Mouse (Mus musculus): ENCODE data around the gene AY074887. TPM values are rescaled to one million over a fixed set of nuclear protein-coding genes. Genes with fewer than 3 reads are reported as not detected.
A peak's percentile ranks its signal among the peaks of the same experiment; 100 is the strongest.

The AY074887 gene
- total RNA-seq (2014; rRNA removed) (not detected in 2 replicates), polyA plus RNA-seq (2015; fragmentation: Nextera tagmentation; extraction: Ambion mirVana) (0.73 and 0.98 TPM in 2 replicates)

- Histone ChIP-seq H3K4me1 (ENCODE audit: insufficient read depth, low read length) (peaks cover 8% of the 10 kb centered on the region; the same call in 1 of the 2 replicates), H3K27ac (peak within 1 kb of the TSS; percentile 97), H3K4me3 (ENCODE audit: low read length) (peak within 1 kb of the TSS; percentile 89), H3K36me3 (ENCODE audit: insufficient read depth, low read length) (peaks cover 12% of the 10 kb centered on the region), H3K27me3 (ENCODE audit: insufficient read depth, low read length) (no peaks in the 10 kb centered on the region), H3K9ac (replicated peaks; ENCODE audit: low read length) (peak within 1 kb of the TSS; percentile 87), H3K4me2 (ENCODE audit: low read depth, low read length) (peak within 1 kb of the TSS; percentile 57), H3K9me3 (ENCODE audit: low read length) (no peaks in the 10 kb centered on the region)
- 0 out of 2 replicates have a peak, but pooled peaks have one; percentile 5 for TF ChIP-seq CTCF (IDR thresholded peaks at IDR 0.05; ENCODE audit: low read depth)
- ATAC-seq = peak; percentile 100
- DNase-seq (ENCODE audit: low spot score) = peak; percentile 96
- WGBS = under 1% methylated on average over 62 of the region's 65 CpGs
Observed at GRCm38 (mm10) chr9:54950575-54951321, at the start of gene AY074887, which contains the start of gene Psma4. AY074887 (minus strand) TSS chr9:54950998. Psma4 (plus strand) TSS chr9:54950790.

DNA sequence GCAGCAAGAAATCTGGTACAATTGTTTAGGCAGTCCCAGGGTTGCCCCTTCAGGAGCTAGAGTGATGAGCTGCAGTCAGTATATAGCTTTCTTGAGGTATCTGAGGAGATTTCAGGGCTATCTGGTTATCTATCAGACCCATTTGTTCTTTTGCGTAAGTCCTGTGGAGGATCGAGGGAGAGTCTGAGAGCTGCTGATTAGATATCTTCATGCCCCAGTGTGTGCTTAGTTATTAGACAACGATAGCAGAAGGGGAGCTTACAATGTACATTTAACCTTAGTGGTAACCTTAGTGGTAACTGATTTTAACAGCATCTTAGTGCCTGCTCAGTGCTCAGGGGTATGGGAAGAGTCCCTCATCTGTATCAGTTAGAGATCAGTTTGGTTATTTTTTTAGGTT is 44.8 kb upstream of the AY074887 start:
- Histone ChIP-seq H3K36me3 (ENCODE audit: insufficient read depth, low read length) (no peaks in the 10 kb centered on the region), H3K9me3 (ENCODE audit: low read length) (no peaks in the 10 kb centered on the region), H3K4me2 (ENCODE audit: low read depth, low read length) (no peak overlapping the region), H3K27ac (no peak overlapping the region), H3K4me1 (ENCODE audit: insufficient read depth, low read length) (no peaks in the 10 kb centered on the region), H3K9ac (replicated peaks; ENCODE audit: low read length) (no peak overlapping the region), H3K27me3 (ENCODE audit: insufficient read depth, low read length) (no peaks in the 10 kb centered on the region), H3K4me3 (ENCODE audit: low read length) (no peak overlapping the region)
- no peak for ATAC-seq
- TF ChIP-seq CTCF (IDR thresholded peaks at IDR 0.05; ENCODE audit: low read depth) = no peak
- no peak for DNase-seq (ENCODE audit: low spot score)
- WGBS = 89% methylated on average over 3 of the region's 3 CpGs

GRCm38 (mm10) chr9:54994381-54994780 is 43.6 kb upstream of the AY074887 start:
- Histone ChIP-seq H3K27ac (no peak overlapping the region), H3K4me3 (ENCODE audit: low read length) (no peak overlapping the region), H3K4me1 (ENCODE audit: insufficient read depth, low read length) (no peaks in the 10 kb centered on the region), H3K27me3 (ENCODE audit: insufficient read depth, low read length) (no peaks in the 10 kb centered on the region), H3K9ac (replicated peaks; ENCODE audit: low read length) (no peak overlapping the region), H3K4me2 (ENCODE audit: low read depth, low read length) (no peak overlapping the region), H3K9me3 (ENCODE audit: low read length) (no peaks in the 10 kb centered on the region), H3K36me3 (ENCODE audit: insufficient read depth, low read length) (no peaks in the 10 kb centered on the region)
- no peak for TF ChIP-seq CTCF (IDR thresholded peaks at IDR 0.05; ENCODE audit: low read depth)
- DNase-seq (ENCODE audit: low spot score) (no peak), ATAC-seq (no peak)
- WGBS = 41% methylated on average over 3 of the region's 3 CpGs

DNA sequence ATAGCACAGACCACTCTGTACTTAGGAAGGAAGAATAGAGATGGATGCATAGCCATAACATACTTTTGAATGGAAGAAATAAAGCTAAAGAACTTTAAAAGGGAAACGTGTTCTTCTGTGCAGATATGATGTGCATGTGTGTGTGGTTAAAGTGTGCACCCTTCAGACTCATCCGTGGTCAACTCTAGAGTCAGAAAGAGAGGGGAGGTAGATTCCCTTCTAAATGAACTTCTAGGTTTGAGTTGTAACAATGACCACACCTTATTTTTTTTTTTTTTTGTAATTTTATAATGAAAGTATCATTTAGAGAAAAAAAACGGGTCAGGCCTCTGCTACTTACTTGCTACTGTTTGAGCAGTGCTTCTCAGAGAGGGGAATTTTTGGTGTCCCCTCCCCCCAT is 39.6 kb upstream of the AY074887 start:
- Histone ChIP-seq H3K9me3 (ENCODE audit: low read length) (no peaks in the 10 kb centered on the region), H3K27ac (no peak overlapping the region), H3K36me3 (ENCODE audit: insufficient read depth, low read length) (no peaks in the 10 kb centered on the region), H3K4me1 (ENCODE audit: insufficient read depth, low read length) (no peaks in the 10 kb centered on the region), H3K4me3 (ENCODE audit: low read length) (no peak overlapping the region), H3K4me2 (ENCODE audit: low read depth, low read length) (no peak overlapping the region), H3K27me3 (ENCODE audit: insufficient read depth, low read length) (no peaks in the 10 kb centered on the region), H3K9ac (replicated peaks; ENCODE audit: low read length) (no peak overlapping the region)
- 77% methylated on average over 3 of the region's 3 CpGs for WGBS
- DNase-seq (ENCODE audit: low spot score) (no peak), ATAC-seq (no peak)
- TF ChIP-seq CTCF (IDR thresholded peaks at IDR 0.05; ENCODE audit: low read depth) = no peak

GRCm38 (mm10) chr9:54982401-54982800 is 31.6 kb upstream of the AY074887 start:
- peak overlapping the region; percentile 61 for H3K4me3 ChIP-seq (ENCODE audit: low read length)
- H3K27me3 ChIP-seq (ENCODE audit: insufficient read depth, low read length) = no peaks in the 10 kb centered on the region; the same call in 1 of the 2 replicates
- ATAC-seq = no peak
- H3K27ac ChIP-seq = no peak overlapping the region
- no peaks in the 10 kb centered on the region for H3K4me1 ChIP-seq (ENCODE audit: insufficient read depth, low read length)
- no peaks in the 10 kb centered on the region for H3K36me3 ChIP-seq (ENCODE audit: insufficient read depth, low read length)
- TF ChIP-seq CTCF (IDR thresholded peaks at IDR 0.05; ENCODE audit: low read depth) = no peak
- peak overlapping the region; percentile 88 for H3K4me2 ChIP-seq (ENCODE audit: low read depth, low read length)
- DNase-seq (ENCODE audit: low spot score) = no peak
- WGBS = 11% methylated on average over 7 of the region's 7 CpGs
- no peaks in the 10 kb centered on the region for H3K9me3 ChIP-seq (ENCODE audit: low read length)
- H3K9ac ChIP-seq (replicated peaks; ENCODE audit: low read length) = 0 out of 2 replicates have a peak overlapping the region, but pooled peaks have one; percentile 61

- Histone ChIP-seq H3K4me2 (ENCODE audit: low read depth, low read length) (peak overlapping the region; percentile 88), H3K4me1 (ENCODE audit: insufficient read depth, low read length) (no peaks in the 10 kb centered on the region), H3K9ac (replicated peaks; ENCODE audit: low read length) (peak overlapping the region; percentile 61), H3K27me3 (ENCODE audit: insufficient read depth, low read length) (no peaks in the 10 kb centered on the region; the same call in 1 of the 2 replicates), H3K9me3 (ENCODE audit: low read length) (no peaks in the 10 kb centered on the region), H3K4me3 (ENCODE audit: low read length) (peak overlapping the region; percentile 61), H3K27ac (no peak overlapping the region), H3K36me3 (ENCODE audit: insufficient read depth, low read length) (no peaks in the 10 kb centered on the region)
- WGBS = under 1% methylated on average over 82 of the region's 85 CpGs
- TF ChIP-seq CTCF (IDR thresholded peaks at IDR 0.05; ENCODE audit: low read depth) = no peak
- DNase-seq (ENCODE audit: low spot score) = peak; percentile 63
- ATAC-seq = peak; percentile 87
Observed at GRCm38 (mm10) chr9:54981291-54982191, 30.7 kb upstream of the AY074887 start.
